Mouse (Mus musculus) bone marrow, adult 2 months (tissue): Measurements from ENCODE around the gene Map3k11. TPM values are rescaled to one million over a fixed set of nuclear protein-coding genes. Genes with fewer than 3 reads are reported as not detected.

Experiments
- H3K27ac ChIP-seq: fragments of 200-500 bp; 2 replicates; pipeline ENCODE4 v1.5.1; 2012; ENCODE audit warnings: low read depth, mild to moderate bottlenecking, control low read depth, inconsistent platforms, low read length; ENCODE audit not compliant: control insufficient read depth, poor library complexity, insufficient read depth
- H3K4me1 ChIP-seq: fragments of 200-500 bp; 2 replicates; pipeline ENCODE4 v1.6.1; 2011; ENCODE audit warnings: low read length; ENCODE audit not compliant: control insufficient read depth, insufficient read depth
- H3K4me3 ChIP-seq: fragments of 200-500 bp; replicated peaks from 2 replicates; pipeline ENCODE3; 2011; ENCODE audit warnings: mild to moderate bottlenecking, low read depth, low read length, control low read depth; ENCODE audit not compliant: control insufficient read depth
- CTCF ChIP-seq: fragments of 200-500 bp; IDR thresholded peaks from 2 replicates; pipeline ENCODE4 v1.5.1; 2011; ENCODE audit warnings: low read length, control low read depth; ENCODE audit not compliant: control insufficient read depth, insufficient read depth
- POLR2A ChIP-seq: fragments of 200-500 bp; IDR thresholded peaks from 2 replicates; pipeline ENCODE4 v1.6.1; 2011; ENCODE audit warnings: low read depth, mild to moderate bottlenecking, control low read depth, low read length, borderline replicate concordance; ENCODE audit not compliant: control insufficient read depth
- WGBS: fragments of 180-500 bp; shearing (Covaris S2); methylation state at CpG from one replicate; pipeline ENCODE4 v1.1.7; 2018; 5-methylcytosine and 5-hydroxymethylcytosine counted together
- polyA plus RNA-seq: library from polyadenylated mRNA; stranded (reverse); fragments of >200 nt; gene quantifications from 2 replicates; pipeline ENCODE4 v1.2.4, GENCODE M21; 2011; ENCODE audit warnings: low replicate concordance; ENCODE audit not compliant: missing spikeins, insufficient read depth, insufficient read length

The Map3k11 gene
- 26.8 and 60.5 TPM in 2 replicates for polyA plus RNA-seq

GRCm38 (mm10) chr19:5688200-5689087, at the start of gene Map3k11, which contains the start of gene Pcnx3:
Gene Map3k11, plus strand, starts transcription at chr19:5688742.
Gene Pcnx3, minus strand, starts transcription at chr19:5688908.
- under 1% methylated on average over 69 of the region's 69 CpGs for WGBS
- H3K4me1 ChIP-seq, result peaks cover 2% of the 10 kb centered on the region; the same call in 1 of the 2 replicates
- peak within 1 kb of the TSS; percentile 94 for H3K27ac ChIP-seq
- TF ChIP-seq CTCF (no peak), POLR2A (peak; percentile 67; the same call in 1 of the 2 replicates)
- peak within 1 kb of the TSS; percentile 84 for H3K4me3 ChIP-seq

DNA sequence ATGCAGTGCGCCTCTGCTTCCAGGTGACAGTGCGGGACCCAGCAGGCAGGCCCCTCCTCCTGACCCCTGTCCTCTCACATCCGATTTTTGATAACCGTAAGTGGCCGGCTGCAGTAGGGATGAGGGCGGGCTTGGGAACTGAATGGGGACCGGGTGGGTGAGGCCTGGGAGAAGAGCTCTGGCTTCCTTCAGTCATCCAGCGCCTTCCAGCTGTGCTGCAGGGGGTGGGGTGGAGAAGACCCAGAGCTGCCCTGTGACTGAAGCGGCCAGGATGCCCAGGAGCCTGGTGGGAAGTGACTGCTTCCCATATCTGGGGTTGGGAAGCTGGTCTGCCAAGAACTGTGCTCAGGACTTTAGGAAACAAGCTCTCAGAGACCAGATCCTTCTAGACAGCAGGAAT, 48.2 kb upstream of the Map3k11 start:
- TF ChIP-seq POLR2A (no peak), CTCF (no peak)
- no peak overlapping the region for H3K27ac ChIP-seq
- H3K4me3 ChIP-seq, result no peak overlapping the region
- H3K4me1 ChIP-seq, result no peaks in the 10 kb centered on the region; the same call in none of the 2 replicates
- WGBS, result 93% methylated on average over 9 of the region's 9 CpGs

DNA sequence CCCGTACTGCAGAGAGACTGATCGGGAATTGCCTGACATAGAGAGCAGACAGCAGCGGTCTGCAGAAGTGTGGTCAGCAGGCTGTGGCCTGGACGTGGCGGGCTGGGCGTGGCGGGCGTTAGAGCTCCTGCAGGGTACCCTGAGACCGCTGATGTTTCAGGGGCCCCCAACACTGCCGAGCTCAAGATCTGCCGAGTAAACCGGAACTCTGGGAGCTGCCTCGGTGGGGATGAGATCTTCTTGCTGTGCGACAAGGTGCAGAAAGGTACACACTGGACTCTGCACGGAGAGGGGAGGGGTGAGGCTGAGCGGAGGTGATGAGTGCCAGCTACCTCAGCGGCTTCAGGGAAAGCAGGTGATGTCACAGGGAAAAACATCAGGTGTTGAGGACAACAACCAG, 47.5 kb upstream of the Map3k11 start:
- 92% methylated on average over 17 of the region's 17 CpGs for WGBS
- no peak overlapping the region for H3K27ac ChIP-seq
- TF ChIP-seq CTCF (no peak), POLR2A (no peak)
- H3K4me1 ChIP-seq, result no peaks in the 10 kb centered on the region; the same call in none of the 2 replicates
- H3K4me3 ChIP-seq, result no peak overlapping the region

GRCm38 (mm10) chr19:5641641-5642040, 46.9 kb upstream of the Map3k11 start:
- 93% methylated on average over 8 of the region's 8 CpGs for WGBS
- no peaks in the 10 kb centered on the region; the same call in none of the 2 replicates for H3K4me1 ChIP-seq
- TF ChIP-seq POLR2A, result no peak
- no peak for TF ChIP-seq CTCF
- no peak overlapping the region for H3K4me3 ChIP-seq
- H3K27ac ChIP-seq, result no peak overlapping the region

DNA sequence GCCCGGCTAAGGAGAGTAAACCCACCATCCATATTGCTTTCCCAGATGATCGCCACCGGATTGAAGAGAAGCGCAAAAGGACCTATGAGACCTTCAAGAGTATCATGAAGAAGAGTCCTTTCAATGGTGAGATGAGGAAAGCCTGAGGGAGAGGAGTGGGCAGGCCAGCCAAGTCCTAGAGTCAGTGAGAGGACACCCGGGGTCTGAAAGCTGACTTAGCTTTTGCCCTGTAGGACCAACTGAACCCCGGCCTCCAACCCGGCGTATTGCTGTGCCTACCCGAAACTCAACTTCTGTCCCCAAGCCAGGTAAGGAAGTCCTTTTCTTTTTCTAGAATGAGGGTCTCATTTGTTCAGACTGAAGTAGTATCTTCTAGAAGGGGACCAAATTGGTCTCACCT, 43.3 kb upstream of the Map3k11 start:
- WGBS, result 91% methylated on average over 9 of the region's 9 CpGs
- Histone ChIP-seq H3K4me1 (peaks cover 1% of the 10 kb centered on the region; the same call in 1 of the 2 replicates), H3K27ac (no peak overlapping the region), H3K4me3 (no peak overlapping the region)
- TF ChIP-seq CTCF (no peak), POLR2A (no peak)

DNA sequence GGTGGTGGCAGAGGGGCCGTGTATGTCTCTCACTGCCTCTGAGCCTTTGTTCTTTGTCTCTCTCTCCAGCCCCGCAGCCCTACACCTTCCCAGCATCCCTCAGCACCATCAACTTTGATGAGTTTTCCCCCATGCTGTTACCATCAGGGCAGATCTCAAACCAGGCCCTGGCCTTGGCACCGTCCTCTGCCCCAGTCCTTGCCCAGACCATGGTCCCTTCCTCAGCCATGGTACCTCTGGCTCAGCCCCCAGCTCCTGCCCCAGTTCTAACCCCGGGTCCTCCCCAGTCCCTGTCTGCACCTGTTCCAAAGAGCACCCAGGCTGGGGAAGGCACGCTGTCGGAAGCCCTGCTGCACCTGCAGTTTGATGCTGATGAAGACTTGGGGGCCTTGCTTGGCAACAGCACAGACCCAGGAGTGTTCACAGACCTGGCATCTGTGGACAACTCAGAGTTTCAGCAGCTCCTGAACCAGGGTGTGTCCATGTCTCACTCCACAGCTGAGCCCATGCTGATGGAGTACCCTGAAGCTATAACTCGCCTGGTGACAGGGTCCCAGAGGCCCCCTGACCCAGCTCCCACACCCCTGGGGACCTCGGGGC, 41.7 kb upstream of the Map3k11 start:
- WGBS, result 87% methylated on average over 8 of the region's 8 CpGs
- TF ChIP-seq CTCF, result no peak
- Histone ChIP-seq H3K27ac (no peak overlapping the region), H3K4me3 (no peak overlapping the region), H3K4me1 (peaks cover 1% of the 10 kb centered on the region; the same call in 1 of the 2 replicates)

DNA sequence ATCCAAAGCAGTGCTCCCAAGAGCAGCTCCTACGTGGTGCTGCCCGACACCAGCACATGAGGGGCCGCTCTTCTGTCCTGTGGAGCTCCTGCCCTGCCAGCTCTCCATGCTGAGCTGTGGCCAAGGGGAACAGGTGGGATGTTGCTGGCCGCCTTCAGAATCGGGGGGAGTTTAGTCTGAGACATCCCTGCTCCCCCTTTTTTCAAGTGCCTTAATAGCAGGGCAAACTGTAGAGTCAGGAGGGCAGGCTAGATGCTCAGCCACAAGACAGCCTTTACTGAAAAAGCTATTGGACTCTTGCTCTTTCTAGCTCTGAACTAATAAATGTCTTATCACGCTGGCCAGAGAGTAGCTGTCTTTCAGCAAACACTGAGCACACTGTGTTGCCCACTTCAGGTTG, 40.8 kb upstream of the Map3k11 start:
- Histone ChIP-seq H3K4me1 (peaks cover 1% of the 10 kb centered on the region; the same call in 1 of the 2 replicates), H3K4me3 (no peak overlapping the region), H3K27ac (no peak overlapping the region)
- WGBS, result 94% methylated on average over 6 of the region's 6 CpGs
- TF ChIP-seq POLR2A (no peak), CTCF (no peak)
